Mouse (Mus musculus) left cerebral cortex, postnatal 36 days (tissue): ENCODE measurements around the gene Arsg. TPM values are rescaled to one million over a fixed set of nuclear protein-coding genes. Genes with fewer than 3 reads are reported as not detected.

Source experiments
- DNase-seq, 2 experiments: peaks; one replicate each; pipeline ENCODE4 v3.0.0; 2021 to 2022; ENCODE audit warnings: low spot score in 2 of 2, mixed read lengths in 1 of 2
- intact Hi-C: fragments of 180-260 bp; cut with DNase I; formaldehyde crosslinking; loops from one replicate; pipeline ENCODE4 v1.15.1; 2025
- total RNA-seq, 2 experiments: library from RNA; stranded (reverse); gene quantifications; 2 replicates each; pipeline ENCODE4 v1.2.3; 2021

Gene Arsg
- total RNA-seq, 2 experiments from 2014 or later, result 11.6 to 14.2 TPM

- intact Hi-C loops, result no loop called here
- DNase-seq, result no peak
Measured at GRCm38 (mm10) chr11:109460586-109460985, 12.6 kb upstream of the Arsg start.

DNA sequence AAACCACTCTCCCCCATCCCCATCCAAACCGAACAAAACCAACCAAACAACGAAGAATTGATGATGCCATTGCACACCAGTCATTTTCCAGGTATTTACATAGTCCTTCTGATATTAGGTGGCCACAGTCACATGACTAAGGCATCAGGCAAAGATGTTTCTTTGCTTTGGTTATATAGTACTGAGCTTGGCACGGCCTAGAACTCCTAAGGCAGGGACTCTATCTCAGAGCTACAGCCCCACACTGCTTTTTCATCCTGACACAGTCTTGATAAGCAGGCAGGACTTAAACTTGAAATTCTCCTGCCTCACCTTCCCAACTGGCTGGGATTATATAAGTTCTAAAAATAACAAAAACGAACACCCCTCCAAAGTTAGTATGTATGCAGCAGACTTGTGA lies 8.1 kb upstream of the Arsg start:
- intact Hi-C loops, result no loop called here
- DNase-seq, result no peak

GRCm38 (mm10) chr11:109466987-109467386 lies 6.2 kb upstream of the Arsg start:
- intact Hi-C loops, result no loop called here
- DNase-seq, result no peak

GRCm38 (mm10) chr11:109468133-109468532 lies 5.0 kb upstream of the Arsg start:
- intact Hi-C loops, result no loop called here
- no peak for DNase-seq

DNA sequence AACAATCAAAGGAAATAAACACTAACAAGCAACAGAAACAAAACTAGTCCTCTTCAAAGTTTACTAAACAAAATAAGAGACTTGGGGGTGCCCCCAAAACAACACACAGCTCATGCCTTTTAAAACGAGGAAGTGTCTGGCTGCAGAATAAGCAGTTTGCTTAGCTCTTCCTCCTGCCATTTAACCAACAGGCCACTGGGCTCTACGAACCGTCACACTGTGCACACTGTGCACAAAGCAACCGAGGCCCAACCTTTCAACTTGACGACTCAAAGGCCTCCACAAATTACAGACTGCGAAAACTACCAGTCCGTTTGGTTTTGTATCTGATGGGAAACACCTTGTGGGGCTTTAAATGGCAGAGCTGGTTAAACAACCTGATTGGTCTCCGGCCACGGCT lies 3.0 kb upstream of the Arsg start:
- no peak for DNase-seq
- intact Hi-C loops, result loop anchor here (5.0 kb wide), 1 partner anchor 142 kb away; the partner anchor contains the start of gene Wipi1

GRCm38 (mm10) chr11:109470921-109471861 lies 2.0 kb upstream of the Arsg start:
- no peak for DNase-seq
- intact Hi-C loops, result loop anchor here (5.0 kb wide), 1 partner anchor 141 kb away; the partner anchor contains the start of gene Wipi1

DNA sequence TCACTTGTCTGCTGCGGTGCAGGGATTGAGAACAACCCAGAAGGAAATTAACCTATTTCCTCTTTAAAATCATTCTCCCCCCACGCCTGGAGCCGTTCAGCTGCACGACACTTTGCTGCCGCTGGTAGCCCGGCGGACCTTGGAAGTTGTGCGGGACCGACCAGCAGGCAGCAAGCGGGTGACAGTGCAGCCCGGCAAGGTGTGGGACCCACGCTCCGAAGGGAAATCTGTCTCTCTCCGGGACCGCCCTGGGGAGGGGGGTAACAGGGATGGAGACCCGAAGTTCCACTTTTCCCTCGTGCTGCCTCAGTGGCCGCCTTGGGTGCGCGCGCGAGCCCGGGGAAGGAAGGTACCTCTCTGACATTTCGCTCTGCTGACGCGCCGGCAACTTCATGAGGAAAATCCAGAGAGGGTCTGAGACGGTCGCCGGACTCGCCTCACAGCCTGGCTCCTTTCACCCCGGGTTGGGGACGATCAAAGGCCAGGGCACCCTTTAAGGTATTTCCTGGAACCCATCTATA lies 943 bp upstream of the Arsg start:
- intact Hi-C loops, result loop anchor here (5.0 kb wide), 1 partner anchor 140 kb away; the partner anchor contains the start of gene Wipi1
- DNase-seq, result peak; percentile 25 to 29

DNA sequence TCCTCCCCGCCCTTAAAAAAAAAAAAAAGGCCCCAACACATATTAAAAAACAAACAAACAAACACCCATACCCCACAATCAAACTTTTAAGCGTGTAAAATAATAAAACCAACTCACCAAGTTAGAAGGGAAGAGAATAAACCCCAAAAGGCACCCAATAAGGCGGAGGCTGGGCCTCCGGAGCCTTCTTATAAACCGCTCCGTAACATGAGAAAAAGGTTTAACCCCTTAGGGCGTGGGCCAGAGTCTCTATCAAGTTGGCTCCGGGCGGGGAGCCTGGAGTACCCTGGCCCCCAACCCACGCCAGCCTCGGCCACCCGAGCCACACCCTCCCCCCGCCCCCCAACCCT lies 378 bp upstream of the Arsg start:
- intact Hi-C loops, result loop anchor here (5.0 kb wide), 1 partner anchor 140 kb away; the partner anchor contains the start of gene Wipi1
- DNase-seq, result no peak

GRCm38 (mm10) chr11:109474086-109474742 lies 1.0 kb downstream of the Arsg start:
- intact Hi-C loops, result loop anchor here (5.0 kb wide), 1 partner anchor 138 kb away; the partner anchor contains the start of gene Wipi1
- DNase-seq, result no peak

DNA sequence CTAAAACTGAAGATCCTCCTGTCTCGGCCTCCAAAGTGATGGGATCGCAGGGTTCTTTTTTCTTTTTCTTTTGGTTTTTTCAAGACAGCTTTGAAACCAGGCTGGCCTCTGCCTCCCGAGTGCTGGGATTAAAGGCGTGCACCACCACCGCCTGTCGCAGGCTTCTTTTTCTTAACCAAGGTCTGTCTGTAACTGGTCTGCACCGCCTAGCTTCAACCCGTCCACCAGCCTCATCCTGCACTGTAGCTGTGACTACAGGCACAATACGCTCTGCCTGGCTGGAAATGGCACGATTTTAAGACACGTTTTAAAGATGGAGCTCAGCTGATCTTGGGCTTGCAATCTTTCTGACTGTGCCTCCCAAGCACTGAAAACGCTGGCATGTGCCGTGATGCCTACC lies 1.7 kb downstream of the Arsg start:
- intact Hi-C loops, result loop anchor here (5.0 kb wide), 1 partner anchor 137 kb away; the partner anchor contains the start of gene Wipi1
- DNase-seq, result no peak

GRCm38 (mm10) chr11:109475717-109476116 lies 2.5 kb downstream of the Arsg start:
- intact Hi-C loops, result no loop called here
- no peak for DNase-seq

GRCm38 (mm10) chr11:109476241-109476640 lies 3.1 kb downstream of the Arsg start:
- intact Hi-C loops, result no loop called here
- DNase-seq, result no peak

- intact Hi-C loops, result no loop called here
- no peak for DNase-seq
Measured at GRCm38 (mm10) chr11:109476653-109477052, 3.5 kb downstream of the Arsg start.

DNA sequence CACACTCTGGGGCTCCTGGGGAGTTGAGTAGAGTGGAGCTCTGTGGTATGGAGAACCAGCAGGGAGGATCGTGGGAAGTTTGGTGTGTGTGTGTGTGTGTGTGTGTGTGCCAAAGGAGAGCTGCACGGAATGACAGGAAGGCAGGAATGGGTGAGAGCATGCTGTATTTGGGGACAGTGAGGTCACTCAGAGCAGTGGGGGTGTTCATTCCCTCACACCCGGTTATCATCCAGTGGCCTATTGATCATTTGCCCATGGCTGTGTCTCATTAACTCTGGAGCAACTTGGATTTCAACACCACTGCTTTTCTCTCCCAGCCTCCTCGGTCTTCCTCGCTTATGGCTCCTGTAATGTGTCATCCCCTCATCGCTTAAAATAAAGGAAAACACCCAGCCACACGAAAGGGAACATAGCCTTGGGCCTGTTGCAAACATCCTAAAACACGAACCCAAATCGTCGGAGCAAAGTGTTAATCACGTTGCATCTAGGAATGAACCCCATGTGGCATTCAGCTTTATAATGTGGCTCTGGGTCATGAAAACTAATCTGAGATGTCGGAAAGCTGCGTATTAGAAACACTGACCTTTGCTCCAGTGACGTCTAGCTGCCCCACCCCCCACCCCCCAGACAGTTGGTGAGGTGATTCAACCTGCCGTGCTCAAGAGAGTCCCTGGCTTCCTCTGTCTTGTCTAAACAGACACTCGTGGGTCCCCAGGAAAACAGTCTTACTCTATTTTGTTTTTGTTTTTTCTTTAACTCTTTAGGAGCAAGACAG lies 4.6 kb downstream of the Arsg start:
- no peak for DNase-seq
- intact Hi-C loops, result no loop called here

GRCm38 (mm10) chr11:109479575-109480285 lies 6.6 kb downstream of the Arsg start:
- DNase-seq, result no peak
- intact Hi-C loops, result no loop called here

DNA sequence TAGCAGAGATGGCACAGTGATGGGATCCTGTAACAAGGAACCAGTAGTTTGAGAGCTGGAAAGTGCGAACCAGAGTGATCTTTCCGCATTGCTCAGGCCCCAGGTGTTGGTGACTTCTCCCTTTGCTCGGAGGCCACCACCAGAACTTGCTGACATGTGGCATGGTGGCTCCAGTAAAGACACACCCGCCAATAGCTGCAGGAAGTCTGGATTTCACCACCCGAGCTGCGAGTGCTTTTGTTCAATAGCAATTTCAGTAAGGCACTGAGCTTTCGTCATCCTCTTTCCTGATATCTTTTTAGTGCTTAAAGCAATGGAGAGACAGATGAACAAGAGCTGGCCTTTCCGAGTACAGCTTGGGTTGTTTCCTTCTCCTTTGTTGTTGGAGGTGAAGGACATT lies 7.3 kb downstream of the Arsg start:
- intact Hi-C loops, result no loop called here
- DNase-seq, result no peak

- intact Hi-C loops, result no loop called here
- peak; percentile 18 to 27 for DNase-seq
Measured at GRCm38 (mm10) chr11:109485398-109486045, 12.3 kb downstream of the Arsg start.

DNA sequence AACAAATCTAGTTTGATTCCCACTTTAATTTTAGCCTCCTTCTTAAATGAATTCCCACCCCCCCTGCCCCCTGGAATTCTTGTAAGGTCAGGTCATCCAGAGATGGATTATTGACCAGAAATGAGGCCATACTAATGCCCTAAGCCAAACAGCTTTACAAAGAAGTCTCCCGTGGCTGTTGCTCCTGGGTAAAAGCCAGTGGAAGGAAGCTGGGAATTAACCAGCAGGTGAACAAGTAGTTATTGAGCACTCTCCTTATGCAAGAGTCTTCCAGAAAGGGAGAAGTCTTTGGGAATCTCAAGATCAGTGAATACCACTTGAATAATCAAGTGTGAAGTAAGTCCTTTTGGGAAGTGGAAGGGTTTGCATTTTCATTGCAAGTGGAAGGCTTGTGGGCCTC lies 13.9 kb downstream of the Arsg start:
- intact Hi-C loops, result no loop called here
- no peak for DNase-seq
